10 mouse cellular contexts compared by ENCODE assay signal in the genomic region with DNA sequence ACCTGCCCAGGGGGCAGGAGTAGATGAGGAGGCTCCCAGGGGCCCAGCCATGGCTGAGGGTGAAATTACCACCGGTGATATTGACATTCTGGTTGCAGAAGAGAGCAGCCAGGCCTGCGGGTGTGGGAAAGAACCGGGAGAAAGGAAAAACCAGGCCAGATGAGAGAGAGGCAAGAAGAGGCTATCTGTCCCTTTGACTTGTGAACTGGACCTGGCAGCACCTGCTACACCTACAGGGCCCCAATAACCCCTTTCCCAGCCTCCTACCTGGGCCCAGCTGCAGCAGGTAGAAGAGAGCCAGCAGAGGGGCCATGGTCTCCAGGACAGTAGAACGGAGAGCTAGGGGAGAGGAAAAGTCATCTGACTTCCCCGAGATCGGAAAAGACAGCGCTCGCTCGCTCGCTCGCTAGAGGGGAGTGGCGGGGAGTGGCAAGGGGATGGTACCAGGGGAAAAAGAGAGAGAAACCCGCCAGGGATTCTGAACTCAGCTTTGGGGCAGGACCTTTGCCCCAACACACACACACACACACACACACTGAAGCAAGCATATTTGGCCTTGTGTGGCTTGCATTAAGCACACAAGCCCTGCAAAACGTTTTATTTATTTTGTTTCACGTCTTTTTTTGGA. TPM values are rescaled to one million over a fixed set of nuclear protein-coding genes. Genes with fewer than 3 reads are reported as not detected.
DNase-seq lines count a peak whose midpoint lies in the region; ATAC-seq and TF ChIP-seq lines count a peak whose summit lies in the region.
"Had no signal": no experiment of that assay in that cellular context is flagged by ENCODE, and none has a peak within 500 bp of the region (broad histone marks: within the 10 kb centered on the region; RNA-seq: fewer than 3 reads in every experiment).

Gene Gm20547, minus strand, starts transcription at position 360 of the 628 bp plus-strand sequence.

- H3K27me3 ChIP-seq in hindbrain, embryonic 11.5 days (ENCODE audit: control insufficient read depth, insufficient read depth, low read length), result 0 out of 2 replicates have a peak, but pooled peaks cover 2% of the 10 kb centered on the region
- H3K27me3 ChIP-seq in hindbrain, postnatal 0 days (ENCODE audit: insufficient read depth, low read length), result 0 out of 2 replicates have a peak, but pooled peaks cover 3% of the 10 kb centered on the region
- no peaks in the 10 kb centered on the region for H3K27me3 ChIP-seq in embryonic facial prominence, embryonic 13.5 days
- H3K27me3 ChIP-seq in kidney, embryonic 16.5 days (ENCODE audit: insufficient read depth, low read length), result no peaks in the 10 kb centered on the region
- H3K27me3 ChIP-seq: megakaryocyte, embryonic 14.5 days had no signal

- peak within 1 kb of the TSS; percentile 6; the same call in 1 of the 2 replicates for H3K4me2 ChIP-seq in hindbrain, embryonic 11.5 days (replicated peaks; ENCODE audit: low read depth, low read length)
- H3K4me2 ChIP-seq in hindbrain, postnatal 0 days (ENCODE audit: low read depth, low read length), result no peak within 1 kb of the TSS
- peak within 1 kb of the TSS; percentile 38 for H3K4me2 ChIP-seq in embryonic facial prominence, embryonic 13.5 days
- H3K4me2 ChIP-seq in kidney, embryonic 16.5 days (replicated peaks; ENCODE audit: low read depth, low read length), result peak within 1 kb of the TSS; percentile 22

- H3K9me3 ChIP-seq in hindbrain, embryonic 11.5 days (ENCODE audit: control insufficient read depth, low read length), result no peaks in the 10 kb centered on the region
- H3K9me3 ChIP-seq in hindbrain, postnatal 0 days (ENCODE audit: low read length), result no peaks in the 10 kb centered on the region
- H3K9me3 ChIP-seq in embryonic facial prominence, embryonic 13.5 days, result no peaks in the 10 kb centered on the region
- H3K9me3 ChIP-seq in kidney, embryonic 16.5 days (ENCODE audit: low read length), result no peaks in the 10 kb centered on the region
- H3K9me3 ChIP-seq: megakaryocyte, embryonic 14.5 days had no signal

- H3K36me3 ChIP-seq in hindbrain, embryonic 11.5 days (ENCODE audit: control insufficient read depth, insufficient read depth, low read length), result no peaks in the 10 kb centered on the region
- H3K36me3 ChIP-seq in hindbrain, postnatal 0 days (ENCODE audit: insufficient read depth, low read length), result no peaks in the 10 kb centered on the region
- H3K36me3 ChIP-seq in embryonic facial prominence, embryonic 13.5 days, result no peaks in the 10 kb centered on the region
- H3K36me3 ChIP-seq in kidney, embryonic 16.5 days (ENCODE audit: insufficient read depth, low read length), result no peaks in the 10 kb centered on the region
- no peaks in the 10 kb centered on the region for H3K36me3 ChIP-seq in macrophage (ENCODE audit: inconsistent target)

- WGBS in hindbrain, embryonic 11.5 days, result 9% methylated on average over 15 of the region's 15 CpGs
- WGBS in hindbrain, postnatal 0 days, result 8% methylated on average over 15 of the region's 15 CpGs
- WGBS in embryonic facial prominence, embryonic 13.5 days, result 7% methylated on average over 15 of the region's 15 CpGs
- whole genome bisulfite sequencing in kidney, embryonic 16.5 days, result 8% methylated on average over 15 of the region's 15 CpGs
- 93% methylated on average over 14 of the region's 15 CpGs for WGBS in macrophage (ENCODE audit: missing documents)

- H3K79me2 ChIP-seq in macrophage (ENCODE audit: inconsistent target), result no peaks in the 10 kb centered on the region

- TF ChIP-seq CTCF in hindbrain, postnatal 0 days (IDR thresholded peaks at IDR 0.05; ENCODE audit: low read depth), result no peak

- no peak for ATAC-seq in hindbrain, embryonic 11.5 days (ENCODE audit: low FRiP score)
- no peak for ATAC-seq in hindbrain, postnatal 0 days
- ATAC-seq in embryonic facial prominence, embryonic 13.5 days (ENCODE audit: insufficient number of reproducible peaks, insufficient read depth, low FRiP score, low TSS enrichment, low read depth), result no peak
- ATAC-seq in kidney, embryonic 16.5 days (ENCODE audit: low FRiP score, low TSS enrichment), result no peak

- no peak within 1 kb of the TSS for H3K4me3 ChIP-seq in hindbrain, embryonic 11.5 days (ENCODE audit: low read depth, low read length)
- no peak within 1 kb of the TSS for H3K4me3 ChIP-seq in hindbrain, postnatal 0 days (ENCODE audit: low read length)
- no peak within 1 kb of the TSS for H3K4me3 ChIP-seq in embryonic facial prominence, embryonic 13.5 days
- H3K4me3 ChIP-seq in kidney, embryonic 16.5 days (ENCODE audit: low read length), result no peak within 1 kb of the TSS
- H3K4me3 ChIP-seq in macrophage (ENCODE audit: inconsistent target), result no peak within 1 kb of the TSS

- 0 out of 2 replicates have a peak within 1 kb of the TSS, but pooled peaks have one; percentile 15 for H3K9ac ChIP-seq in hindbrain, embryonic 11.5 days (ENCODE audit: low read depth, low read length)
- H3K9ac ChIP-seq in hindbrain, postnatal 0 days (replicated peaks; ENCODE audit: low read length), result no peak within 1 kb of the TSS
- 0 out of 2 replicates have a peak within 1 kb of the TSS, but pooled peaks have one; percentile 27 for H3K9ac ChIP-seq in embryonic facial prominence, embryonic 13.5 days
- H3K9ac ChIP-seq in kidney, embryonic 16.5 days (replicated peaks; ENCODE audit: low read length), result 0 out of 2 replicates have a peak within 1 kb of the TSS, but pooled peaks have one; percentile 1

- no peaks in the 10 kb centered on the region for H3K4me1 ChIP-seq in hindbrain, embryonic 11.5 days (replicated peaks; ENCODE audit: control insufficient read depth, insufficient read depth, low read length)
- H3K4me1 ChIP-seq in hindbrain, postnatal 0 days (ENCODE audit: insufficient read depth, low read length), result no peaks in the 10 kb centered on the region
- peaks cover 27% of the 10 kb centered on the region for H3K4me1 ChIP-seq in embryonic facial prominence, embryonic 13.5 days
- H3K4me1 ChIP-seq in kidney, embryonic 16.5 days (ENCODE audit: insufficient read depth, low read length), result peaks cover 6% of the 10 kb centered on the region

- no peak within 1 kb of the TSS for H3K27ac ChIP-seq in hindbrain, embryonic 11.5 days (ENCODE audit: low read depth, low read length)
- no peak within 1 kb of the TSS for H3K27ac ChIP-seq in hindbrain, postnatal 0 days
- no peak within 1 kb of the TSS for H3K27ac ChIP-seq in embryonic facial prominence, embryonic 13.5 days
- H3K27ac ChIP-seq in kidney, embryonic 16.5 days (ENCODE audit: low read length), result no peak within 1 kb of the TSS
- H3K27ac ChIP-seq in macrophage, result peak within 1 kb of the TSS; percentile 19; the same call in 1 of the 2 replicates

- no peak for DNase-seq in hindbrain, embryonic 11.5 days (ENCODE audit: low spot score)
- no peak for DNase-seq in hindbrain, postnatal 0 days (ENCODE audit: low spot score)
- no peak for DNase-seq in adipocyte (ENCODE audit: low spot score)
- DNase-seq in frontal cortex, postnatal 10 days (ENCODE audit: low spot score in 2 of 2), result no peak
- DNase-seq in frontal cortex, postnatal 14 days (ENCODE audit: low spot score in 2 of 2), result no peak

RNA-seq across cellular contexts. Expression of gene Gm20547, which starts in this region (rescaled TPM):
- not detected in 2 replicates for polyA plus RNA-seq in hindbrain, embryonic 11.5 days (2014; fragmentation: Nextera tagmentation; extraction: Ambion mirVana)
- total RNA-seq in hindbrain, postnatal 0 days (2014; rRNA removed), result not detected in 2 replicates
- polyA plus RNA-seq in hindbrain, postnatal 0 days (2015; fragmentation: Nextera tagmentation; extraction: Ambion mirVana), result not detected in 2 replicates
- polyA plus RNA-seq in embryonic facial prominence, embryonic 13.5 days (2015; fragmentation: Nextera tagmentation; extraction: Ambion mirVana), result not detected in 2 replicates
- polyA plus RNA-seq in kidney, embryonic 16.5 days (2015; fragmentation: Nextera tagmentation; extraction: Ambion mirVana), result not detected in 2 replicates
- under 1 TPM in 10 of 26 experiments, not detected in 16; 0.30 to 0.89 (median 0.43) TPM for total RNA-seq in macrophage (2018; cell fraction: chromatin; rRNA removed)
- under 1 TPM in 4 of 26 experiments, not detected in 22; 0.04 to 0.18 (median 0.12) TPM for total RNA-seq in macrophage (2018; cell fraction: cytosol; rRNA removed)
- total RNA-seq in macrophage (2018; cell fraction: nucleus; rRNA removed), result under 1 TPM in 1 of 26 experiments, not detected in 25; 0.48 TPM
- polyA plus RNA-seq in macrophage (2018), result not detected in 3 replicates
- total RNA-seq: hematopoietic stem cell, adult 5-6 weeks had no signal
